Mouse (Mus musculus) retina, postnatal 7 days (tissue): ENCODE data around the gene Gm15155.
"Not testable (repeated sequence)": the region's sequence is repeated elsewhere in the genome, so short reads cannot be mapped to it uniquely, and the experiment has no call there.

Experiments used
- DNase-seq: peaks from one replicate; pipeline ENCODE4 v3.0.0-alpha.2; 2012; ENCODE audit warnings: low read depth, low spot score

The Gm15155 gene

DNA sequence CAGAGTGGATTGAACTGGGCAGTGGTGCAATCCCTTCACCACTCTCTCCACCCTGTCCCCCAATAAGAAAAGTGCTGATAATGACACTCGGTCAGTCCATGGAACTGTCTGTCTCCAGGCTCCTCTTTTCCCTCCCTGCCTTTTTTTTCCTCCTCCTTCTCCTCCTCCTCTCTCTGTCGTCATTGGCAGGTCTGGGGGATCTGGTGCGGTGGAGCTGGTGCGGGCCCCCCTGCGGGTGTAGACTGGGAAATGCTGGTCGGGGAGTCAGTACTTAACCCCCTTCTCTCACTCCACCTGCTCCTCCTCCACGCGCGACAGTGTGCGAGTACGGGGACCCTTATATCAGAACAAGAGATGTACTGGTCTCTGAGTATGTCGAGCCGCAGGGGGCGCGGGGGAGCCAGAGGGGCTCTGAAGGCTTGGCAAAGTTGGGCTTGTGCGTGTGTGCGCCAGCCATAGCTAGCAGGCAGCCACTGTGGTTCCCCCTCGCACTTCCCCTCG, at the start of gene Gm15155:
Gm15155 (plus strand) TSS at position 401 of the 501 bp plus-strand sequence.
- DNase-seq = no peak

DNA sequence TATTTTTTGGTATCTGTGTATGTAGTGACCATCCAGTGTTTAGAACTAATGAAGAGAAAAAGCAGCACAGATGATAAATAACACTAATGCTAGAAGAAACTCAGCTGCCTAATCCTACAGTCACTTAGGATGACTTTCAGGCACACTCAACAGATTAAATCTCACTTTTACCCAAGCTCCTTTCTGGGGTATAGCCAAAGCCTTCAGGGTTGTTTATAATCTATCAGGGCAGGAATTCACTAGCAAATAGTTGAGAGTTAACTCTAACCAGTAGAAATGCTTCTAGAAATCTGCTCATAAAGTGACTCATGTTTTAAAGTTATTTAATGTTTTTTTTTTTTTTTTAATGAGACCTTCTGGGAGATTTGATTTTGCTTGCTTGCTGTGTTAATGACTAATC, 44.8 kb upstream of the Gm15155 start:
- DNase-seq = no peak

DNA sequence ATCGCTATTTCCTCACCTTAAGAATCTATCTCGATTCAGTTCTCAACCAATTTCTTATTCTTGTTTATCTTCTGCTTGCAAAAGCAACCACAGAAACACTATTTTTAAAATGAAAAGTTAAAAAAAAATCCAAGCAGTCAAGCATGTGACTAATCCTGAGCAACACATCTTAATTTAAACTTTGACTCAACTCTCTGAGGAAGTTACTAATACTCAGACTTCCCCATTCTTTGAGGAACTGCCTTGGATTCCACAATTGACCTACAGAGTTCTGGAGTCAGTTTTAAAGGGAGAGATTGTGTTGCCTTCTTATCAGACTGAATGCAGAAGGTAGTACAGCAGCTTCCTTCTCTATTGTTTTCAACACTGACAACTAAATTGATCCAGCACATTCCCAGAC, 40.0 kb upstream of the Gm15155 start:
- no peak for DNase-seq

DNA sequence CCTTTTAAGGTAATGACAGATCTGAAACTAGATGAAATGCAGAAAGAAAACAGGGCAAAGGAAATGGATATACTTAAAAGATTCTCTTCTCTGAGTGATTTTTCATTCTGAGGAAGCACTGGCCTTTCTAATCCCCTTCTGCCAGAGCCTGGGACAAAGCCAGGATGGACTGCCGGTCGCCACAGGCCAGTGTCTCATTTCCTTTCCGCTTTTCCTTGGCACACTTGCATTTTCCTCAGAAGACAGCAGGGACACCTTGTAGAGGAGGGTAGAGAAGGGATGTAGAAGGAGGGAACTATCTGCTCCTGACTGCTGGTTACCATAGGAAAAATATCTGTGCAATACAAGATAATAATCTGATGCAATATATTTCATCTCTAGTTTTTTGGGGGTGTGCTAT, 33.1 kb upstream of the Gm15155 start:
- no peak for DNase-seq

DNA sequence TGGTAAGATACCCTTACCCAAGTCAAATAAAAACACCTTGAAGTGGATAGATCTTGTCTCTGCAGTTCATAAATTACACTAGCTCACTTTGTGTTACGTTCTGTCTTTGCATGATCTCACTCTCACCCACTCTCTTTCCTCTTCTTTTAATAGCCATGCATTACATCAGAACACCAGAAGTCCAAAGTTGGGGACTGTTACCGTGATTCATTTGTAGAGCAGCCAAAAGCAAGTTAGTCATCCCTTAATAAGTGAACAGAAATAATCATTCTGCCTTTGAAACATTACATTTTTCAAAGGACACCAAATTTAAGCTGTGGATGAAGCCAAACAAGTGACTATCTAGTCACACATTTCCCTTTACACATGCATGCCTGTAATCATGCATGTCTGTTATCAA, 32.1 kb upstream of the Gm15155 start:
- no peak for DNase-seq

DNA sequence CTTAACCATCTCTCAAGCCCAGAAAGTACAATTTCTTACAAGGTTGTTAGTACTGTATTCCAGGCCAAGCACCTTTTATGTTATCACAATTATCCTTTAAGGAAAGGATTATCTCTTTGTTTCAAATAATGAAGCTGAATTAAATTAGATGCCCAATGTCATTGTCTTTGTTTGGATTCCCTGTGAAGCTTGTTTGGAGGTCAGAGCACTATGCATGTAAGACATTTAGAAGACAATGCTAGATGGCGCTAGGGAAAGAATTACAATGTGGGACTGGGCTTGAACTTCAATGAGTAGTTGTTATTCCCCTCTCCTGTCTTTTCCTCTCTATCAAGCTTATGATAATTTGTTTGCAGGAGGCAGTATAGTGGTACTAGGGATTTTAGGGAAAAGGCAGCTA, 29.9 kb upstream of the Gm15155 start:
- DNase-seq = no peak

DNA sequence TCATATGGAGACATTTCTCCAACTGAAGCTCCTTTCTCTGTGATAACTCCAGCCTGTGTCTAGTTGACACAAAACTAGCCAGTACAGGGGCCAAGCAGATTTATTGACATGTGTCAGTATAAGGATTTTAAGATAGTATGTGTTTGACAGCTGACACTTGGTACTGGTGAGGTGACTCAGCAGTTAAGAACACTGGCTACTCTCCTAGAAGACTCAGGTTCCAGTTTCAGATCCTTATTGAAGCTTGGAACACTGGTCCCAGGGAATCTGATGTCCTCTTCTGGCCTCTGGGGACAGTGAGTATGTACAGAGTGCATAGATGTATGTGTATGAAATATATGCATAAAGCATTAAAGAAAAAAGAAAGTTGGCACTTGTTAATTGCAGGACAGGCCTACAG, 28.2 kb upstream of the Gm15155 start:
- no peak for DNase-seq

DNA sequence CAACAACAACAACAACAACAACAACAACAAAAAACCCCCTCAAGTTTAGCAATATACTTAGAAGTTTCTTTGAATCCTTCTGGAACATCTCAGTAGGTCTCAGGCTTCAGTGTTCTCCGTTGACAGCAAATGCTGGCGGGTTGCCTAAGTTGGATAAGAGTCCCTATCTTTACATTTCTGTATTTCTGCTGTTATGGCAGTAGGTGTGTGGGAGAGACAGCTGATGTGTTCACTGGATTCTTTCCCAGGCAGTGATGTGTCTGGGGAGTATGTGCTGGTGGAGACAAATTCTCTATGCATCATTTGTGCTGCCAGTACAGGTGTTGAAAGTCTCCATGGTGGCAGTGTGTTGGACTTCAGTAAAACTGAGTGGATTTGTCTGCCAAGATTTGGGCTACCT, 23.3 kb upstream of the Gm15155 start:
- no peak for DNase-seq

DNA sequence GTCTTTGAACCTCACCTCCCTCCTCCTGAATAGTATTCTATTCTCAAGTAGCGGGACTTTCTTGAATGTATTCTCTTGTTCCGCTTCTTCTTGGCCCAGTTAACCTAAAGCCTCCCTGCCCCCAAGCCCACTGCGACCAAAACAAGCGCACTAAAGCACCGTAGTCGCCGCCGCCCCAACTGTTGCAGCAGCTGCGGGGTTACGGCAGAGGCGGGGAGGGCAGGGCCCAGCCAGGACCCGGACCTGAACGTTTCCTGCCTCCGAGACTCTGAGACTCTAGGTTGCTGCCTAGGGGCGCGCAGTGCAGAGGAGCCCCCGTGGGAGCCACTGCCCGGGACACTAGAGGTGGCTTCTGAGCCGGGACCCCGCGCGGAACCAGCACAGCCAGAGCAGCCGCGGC, 2.0 kb upstream of the Gm15155 start:
- DNase-seq = no peak

DNA sequence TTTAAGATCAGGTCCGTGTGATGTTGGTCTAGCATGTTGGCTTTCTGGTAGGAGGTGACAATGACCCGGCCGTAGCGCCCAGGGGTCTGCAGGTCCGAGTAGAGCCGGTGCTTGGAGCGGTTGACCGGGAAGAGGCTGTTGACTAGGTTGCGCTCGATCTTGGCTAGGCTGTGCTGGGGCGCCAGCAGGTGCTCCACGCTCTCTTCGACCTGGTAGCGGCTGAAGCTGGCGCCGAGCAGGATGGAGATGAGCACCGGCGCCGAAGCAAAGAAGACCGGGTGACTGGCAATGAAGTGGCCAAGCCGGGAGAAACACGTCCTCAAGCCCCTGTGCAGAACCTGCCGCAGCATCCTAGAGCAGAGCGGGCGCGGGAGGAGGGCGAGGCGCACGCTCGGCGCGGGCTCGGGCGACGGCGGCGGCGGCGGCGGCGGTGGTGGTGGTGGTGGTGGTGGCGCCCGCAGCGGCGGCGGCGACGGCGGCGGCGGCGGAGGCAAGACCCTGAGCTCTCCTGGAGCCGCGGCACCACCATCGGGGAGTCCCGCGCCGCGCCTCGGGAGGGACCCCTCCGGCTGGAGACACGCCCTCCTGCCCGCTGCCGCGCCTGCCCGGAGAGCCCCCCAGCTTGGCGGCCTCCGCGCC, 1.5 kb upstream of the Gm15155 start:
- DNase-seq = no peak

DNA sequence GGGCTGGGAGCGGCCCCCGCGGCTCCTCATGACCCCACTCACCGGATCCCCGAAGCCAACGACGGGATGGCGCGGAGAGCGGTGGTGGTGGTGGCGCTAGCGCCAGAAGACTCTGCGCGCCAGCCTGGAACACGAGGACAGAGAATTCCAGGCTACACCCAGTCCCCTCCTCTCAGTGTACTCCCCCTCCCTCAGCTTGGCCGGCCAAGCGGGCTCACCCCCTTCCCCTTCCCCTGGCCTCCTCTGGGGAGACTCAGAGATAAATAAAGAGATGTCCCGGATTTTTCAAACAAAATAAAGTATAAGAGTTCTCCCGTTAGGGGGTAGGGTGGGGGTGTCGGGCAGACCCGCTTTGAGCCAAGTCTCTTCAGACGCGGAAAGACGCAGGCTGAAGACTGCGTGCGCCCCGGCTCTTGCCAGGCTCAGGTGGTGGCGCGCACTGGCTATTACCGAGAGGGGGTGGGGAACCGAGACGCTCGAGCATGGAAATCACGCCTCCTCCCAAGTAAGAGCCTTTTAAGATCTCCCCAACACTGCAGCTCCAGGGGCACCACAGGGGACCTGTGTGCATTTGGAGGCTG, 750 bp upstream of the Gm15155 start, which contains the start of gene Ptchd1:
Ptchd1 (minus strand) TSS at position 114 of the 581 bp plus-strand sequence.
- DNase-seq = no peak

DNA sequence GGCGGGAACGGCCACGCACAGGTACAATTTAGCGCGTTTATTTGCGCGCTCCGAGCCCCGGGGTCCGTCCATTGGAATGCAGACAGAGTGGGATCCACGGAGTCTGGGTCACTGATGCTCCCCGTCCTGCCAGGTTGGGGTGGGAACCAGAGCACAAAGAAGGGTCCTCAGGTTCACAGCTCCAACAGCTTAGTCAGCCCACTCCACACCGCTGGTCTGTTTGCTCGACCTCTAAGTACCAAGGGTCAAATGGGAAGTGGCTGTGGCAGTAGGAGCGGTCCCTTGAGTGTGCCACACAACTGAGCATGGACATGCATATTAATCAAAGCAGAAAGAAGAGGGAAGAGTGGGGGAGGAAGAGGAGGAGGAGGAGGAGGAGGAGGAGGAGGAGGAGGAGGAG, 354 bp downstream of the Gm15155 start:
- DNase-seq = no peak

DNA sequence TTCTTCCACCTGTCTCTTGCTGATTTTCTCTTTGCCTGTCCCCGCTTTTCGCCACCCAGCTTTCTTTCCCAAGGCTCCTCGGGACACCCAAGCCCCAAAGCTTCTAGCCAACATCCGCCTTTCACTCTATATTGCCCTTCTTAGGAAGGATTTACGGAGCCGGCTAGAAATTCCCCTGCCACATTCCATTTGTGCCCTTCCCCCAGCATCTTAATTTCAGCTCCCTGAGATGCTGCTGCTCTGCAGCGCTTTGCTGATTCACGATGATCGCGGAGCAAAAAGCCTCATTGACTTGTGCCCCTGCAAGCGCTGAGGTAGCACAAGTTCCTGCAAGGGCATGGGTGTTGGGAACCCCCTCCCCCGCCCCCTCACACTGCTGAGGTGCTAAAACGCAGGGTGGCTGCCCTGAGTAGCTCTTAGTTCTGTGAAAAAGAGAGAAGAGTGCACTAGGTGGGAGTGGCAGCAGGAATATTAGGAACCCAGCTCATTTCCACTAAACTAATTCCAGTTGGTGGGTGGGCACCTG, 1.2 kb downstream of the Gm15155 start:
- DNase-seq = no peak

DNA sequence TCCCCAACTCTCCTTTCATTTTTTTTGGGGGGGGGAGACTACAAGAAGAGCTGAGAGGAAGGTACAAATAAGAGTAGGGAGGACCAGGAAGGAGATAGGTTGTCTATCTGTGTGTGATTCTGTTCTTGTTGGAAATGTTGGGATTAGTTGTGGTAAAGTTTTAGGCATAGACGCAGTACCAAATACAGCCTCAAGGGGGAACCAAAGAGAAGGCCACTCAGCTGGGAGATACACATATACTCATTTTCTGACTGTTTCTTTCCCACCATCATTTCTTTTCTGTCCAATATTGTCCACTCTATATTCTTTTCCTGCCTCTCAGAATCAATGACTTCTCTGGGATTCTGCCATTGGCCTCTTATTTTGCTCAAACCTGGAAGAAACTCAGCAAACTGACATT, 19.4 kb downstream of the Gm15155 start:
- no peak for DNase-seq

DNA sequence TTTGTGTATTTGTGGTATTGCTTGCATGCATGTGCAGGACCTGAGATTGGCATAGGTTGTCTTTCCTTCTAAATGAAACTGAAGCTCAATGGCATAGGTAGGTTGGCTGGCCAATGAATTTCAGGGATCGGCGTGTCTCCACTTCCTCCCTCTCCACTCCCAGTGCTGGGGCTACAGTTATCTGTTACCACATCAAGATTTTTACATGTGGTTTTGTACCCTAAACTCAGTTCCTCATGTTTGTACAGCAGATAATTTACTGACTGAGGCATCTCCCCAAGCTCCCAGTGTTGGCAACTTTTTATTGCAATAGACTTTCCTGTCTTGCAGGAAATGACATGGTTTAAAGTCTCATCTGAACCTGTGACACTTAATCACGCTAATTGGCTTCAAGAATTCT, 21.4 kb downstream of the Gm15155 start:
- DNase-seq = no peak

DNA sequence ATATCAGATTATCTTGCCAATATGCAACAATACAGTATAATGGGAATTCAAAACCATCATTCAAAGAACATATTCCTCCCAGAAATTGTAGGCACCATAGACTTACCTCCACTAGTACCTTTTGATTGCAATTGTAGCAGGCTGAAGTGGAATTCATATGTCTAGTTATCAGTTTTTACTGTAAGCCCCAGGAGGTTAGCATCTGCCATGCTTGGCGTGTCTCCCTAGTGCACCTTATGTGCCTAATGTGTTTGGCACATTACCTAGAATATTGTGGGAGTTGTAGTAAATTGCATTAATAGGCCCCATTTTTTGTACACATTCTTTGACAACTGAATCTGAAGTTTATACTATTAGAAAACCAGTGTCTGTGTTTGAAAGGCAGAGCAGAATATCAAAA, 33.4 kb downstream of the Gm15155 start:
- no peak for DNase-seq

DNA sequence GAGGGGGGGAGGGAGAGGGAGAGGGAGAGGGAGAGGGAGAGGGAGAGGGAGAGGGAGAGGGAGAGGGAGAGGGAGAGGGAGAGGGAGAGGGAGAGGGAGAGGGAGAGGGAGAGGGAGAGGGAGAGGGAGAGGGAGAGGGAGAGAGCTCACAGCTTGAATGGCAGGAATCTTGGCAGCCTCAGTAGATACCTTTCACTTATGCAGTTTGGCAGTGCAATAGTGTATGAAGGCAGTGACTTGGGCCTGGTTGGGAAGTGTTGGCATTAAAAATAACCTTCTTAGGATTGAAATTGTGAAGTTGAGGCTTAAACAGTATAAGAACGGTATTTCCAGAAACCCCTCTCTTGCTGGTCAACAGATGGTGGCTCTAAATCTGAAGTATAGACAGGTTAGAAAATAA, 65.9 kb downstream of the Gm15155 start:
- not testable (repeated sequence) for DNase-seq

DNA sequence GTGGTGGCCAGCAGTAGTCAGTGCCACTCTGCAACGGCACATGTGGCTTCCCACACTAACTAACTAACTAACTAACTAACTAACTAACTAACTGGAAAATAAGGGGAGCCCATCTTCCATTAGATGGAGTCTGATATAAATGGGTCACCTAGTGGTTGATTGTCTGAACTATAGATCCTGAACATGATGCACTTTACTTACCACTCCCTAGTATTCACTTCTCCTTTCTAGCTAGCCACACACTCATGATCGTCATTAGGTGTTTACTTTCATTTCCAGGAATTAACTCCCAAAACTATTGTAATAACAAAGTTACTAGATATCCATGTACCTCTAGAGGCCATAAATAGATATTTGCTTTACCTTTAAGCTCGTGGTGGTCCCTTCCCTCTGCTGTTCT, 99.6 kb downstream of the Gm15155 start:
- no peak for DNase-seq

DNA sequence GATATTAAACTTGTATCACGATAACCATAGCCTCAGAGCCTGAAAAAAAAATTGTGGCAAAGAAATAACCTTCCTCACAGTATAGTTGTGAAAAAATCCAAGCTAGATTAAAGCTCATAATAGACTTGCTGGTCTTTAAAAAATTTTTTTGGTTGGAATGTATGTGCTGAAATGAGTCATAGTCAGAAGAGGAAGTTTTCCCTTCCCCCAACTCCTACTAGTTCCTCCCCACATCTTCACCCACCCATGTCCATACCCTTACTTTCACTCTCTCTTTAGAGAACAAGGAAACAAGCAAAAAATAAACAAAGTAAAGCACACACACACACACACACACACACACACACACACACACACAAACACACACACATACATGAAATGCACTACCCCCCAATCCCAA, 103.8 kb downstream of the Gm15155 start:
- no peak for DNase-seq

DNA sequence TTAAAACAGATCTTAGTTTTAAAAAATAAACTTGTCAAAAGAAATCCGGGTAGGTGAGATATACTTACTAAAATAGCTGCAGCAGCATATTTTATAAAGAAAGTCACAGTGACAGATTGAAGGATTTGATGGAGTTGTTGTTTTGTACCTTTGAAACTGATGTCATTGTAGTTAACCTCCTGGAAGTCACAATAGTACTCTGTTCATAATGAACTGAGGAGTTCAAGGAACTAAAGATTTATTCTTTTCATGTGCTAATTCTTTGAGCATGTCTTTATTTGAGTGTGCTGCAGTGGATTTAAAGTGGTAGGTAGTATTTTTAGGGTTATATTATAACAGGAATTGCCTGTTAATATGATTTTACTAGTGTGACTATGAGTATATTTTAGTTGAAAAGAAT, 263.6 kb downstream of the Gm15155 start:
- DNase-seq = no peak

DNA sequence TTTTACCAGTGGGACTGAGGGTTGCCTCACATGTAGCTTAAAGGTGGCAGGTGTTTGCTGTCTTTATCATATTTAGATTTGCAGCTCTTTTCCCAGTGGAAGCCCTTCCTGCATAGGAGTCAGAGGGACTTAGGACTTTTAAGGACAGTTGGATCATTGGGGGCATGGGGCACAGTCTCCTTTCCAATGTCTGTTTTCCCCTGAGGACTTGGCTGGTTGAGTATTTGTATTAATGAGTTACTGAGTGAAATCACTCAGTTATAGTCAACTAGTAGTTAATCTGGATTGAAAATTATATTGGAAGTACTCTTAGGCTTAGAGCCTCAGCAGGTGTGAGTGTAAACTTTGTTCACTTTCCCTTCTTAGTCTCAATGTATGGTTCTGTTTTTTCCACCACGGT, 275.5 kb downstream of the Gm15155 start:
- DNase-seq = no peak

DNA sequence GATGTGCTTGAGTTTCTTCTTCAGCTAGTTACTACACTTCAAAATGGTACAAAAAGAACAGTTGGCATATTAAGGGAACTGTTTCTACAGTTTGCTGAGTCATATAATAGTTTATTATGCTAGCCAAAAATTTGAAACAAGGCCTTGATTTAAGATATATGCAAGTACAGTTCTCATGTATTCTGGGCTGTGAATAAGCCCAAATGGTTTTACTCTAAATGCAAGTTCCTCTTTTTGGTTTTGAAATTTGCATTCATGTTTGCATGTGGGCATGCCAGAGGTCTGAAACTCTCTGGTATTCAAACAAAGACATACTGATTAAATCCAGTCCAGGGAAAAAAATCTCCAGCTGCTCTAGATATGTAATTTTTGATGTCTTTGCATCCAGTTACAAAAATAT, 277.2 kb downstream of the Gm15155 start:
- DNase-seq = no peak

DNA sequence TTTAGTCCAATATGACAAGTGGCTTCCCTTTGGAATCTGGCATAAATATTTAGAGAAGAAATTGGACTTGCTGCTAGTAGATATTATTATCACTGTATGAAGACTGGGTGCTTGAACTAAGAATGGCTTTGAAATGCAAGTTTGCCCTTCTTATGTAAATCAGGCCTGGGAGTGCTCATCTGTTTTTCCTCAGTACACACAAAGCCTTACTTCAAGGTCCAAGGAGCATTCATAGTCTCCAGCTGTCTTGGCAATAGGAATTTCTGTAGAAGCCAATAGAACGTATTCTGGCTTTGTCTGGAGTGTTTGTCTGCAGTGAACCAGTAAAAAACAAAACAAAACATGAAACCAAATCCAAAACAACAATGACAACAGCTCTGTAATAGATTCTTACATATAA, 278.6 kb downstream of the Gm15155 start:
- no peak for DNase-seq
